Mouse (Mus musculus) CH12.LX (cell line): Measurements from ENCODE around the gene Txnip. TPM values are rescaled to one million over a fixed set of nuclear protein-coding genes. Genes with fewer than 3 reads are reported as not detected.

Source experiments
- DNase-seq: peaks from one replicate; pipeline ENCODE4 v3.0.0-alpha.2; 2013; ENCODE audit errors: extremely low read depth
- H3K27ac ChIP-seq: 2 replicates; pipeline ENCODE4 v1.5.1; 2012; ENCODE audit warnings: low read depth, mild to moderate bottlenecking, control low read depth, moderate library complexity; ENCODE audit not compliant: insufficient read depth
- H3K27me3 ChIP-seq: replicated peaks from 2 replicates; pipeline ENCODE3; 2012; ENCODE audit warnings: inconsistent platforms
- H3K36me3 ChIP-seq, 2 experiments: replicated peaks in 1 of 2; 2 replicates each; pipeline versions ENCODE3 to v1.6.1; 2012; ENCODE audit warnings: inconsistent platforms in 1 of 2, low read length in 1 of 2, mild to moderate bottlenecking in 1 of 2, mixed read lengths in 1 of 2, moderate library complexity in 1 of 2; ENCODE audit not compliant: control insufficient read depth in 1 of 2, insufficient read depth in 1 of 2
- H3K4me1 ChIP-seq, 2 experiments: 2 replicates each; pipeline ENCODE4 v1.6.1; 2012; ENCODE audit warnings: inconsistent platforms in 1 of 2, moderate library complexity in 1 of 2; ENCODE audit not compliant: insufficient read depth in 2 of 2, control insufficient read depth in 1 of 2
- H3K4me2 ChIP-seq: 2 replicates; pipeline ENCODE4 v1.6.1; 2012; ENCODE audit warnings: low read depth, mild to moderate bottlenecking, control low read depth; ENCODE audit not compliant: poor library complexity, insufficient read depth, severe bottlenecking
- H3K4me3 ChIP-seq, 3 experiments: fragments of 150-350 bp in 1 of 3; sonication (generic) in 1 of 3; replicated peaks in 1 of 3; 2 replicates each; pipeline versions ENCODE3 to v1.5.1; 2011 to 2012; ENCODE audit warnings: low read depth in 2 of 3, low read length in 2 of 3, mild to moderate bottlenecking in 2 of 3, moderate library complexity in 2 of 3, control low read depth in 1 of 3, improper control_type of control experiment in 1 of 3, inconsistent platforms in 1 of 3, mixed read lengths in 1 of 3; ENCODE audit not compliant: poor library complexity in 1 of 3
- H3K79me2 ChIP-seq: replicated peaks from 2 replicates; pipeline ENCODE4 v1.6.1; 2012; ENCODE audit warnings: mild to moderate bottlenecking, moderate library complexity; ENCODE audit not compliant: control insufficient read depth, poor library complexity, insufficient read depth, severe bottlenecking; ENCODE audit errors: extremely low read depth
- H3K9ac ChIP-seq: 2 replicates; pipeline ENCODE4 v1.6.1; 2012; ENCODE audit warnings: low read depth, mild to moderate bottlenecking, control low read depth, moderate library complexity; ENCODE audit not compliant: insufficient read depth
- H3K9me3 ChIP-seq: replicated peaks from 2 replicates; pipeline ENCODE3; 2012; ENCODE audit warnings: low read length, inconsistent platforms, mixed read lengths
- BHLHE40 ChIP-seq: IDR thresholded peaks from 2 replicates; pipeline ENCODE4 v1.6.1; 2011; ENCODE audit warnings: mild to moderate bottlenecking, low read depth, low read length, improper control_type of control experiment
- CHD1 ChIP-seq: IDR thresholded peaks from 2 replicates; pipeline ENCODE4 v1.6.1; 2012; ENCODE audit warnings: low read depth, low read length, improper control_type of control experiment, inconsistent platforms
- CHD2 ChIP-seq: IDR thresholded peaks from 2 replicates; pipeline ENCODE4 v1.6.1; 2011; ENCODE audit warnings: low read length, improper control_type of control experiment
- CTCF ChIP-seq, 2 experiments: IDR thresholded peaks in 1 of 2; conservative IDR thresholded peaks in 1 of 2; 2 replicates each; pipeline ENCODE4 v1.5.1; 2011 to 2012; ENCODE audit warnings: low read depth in 2 of 2, low read length in 2 of 2, improper control_type of control experiment in 1 of 2, inconsistent platforms in 1 of 2, mild to moderate bottlenecking in 1 of 2, moderate library complexity in 1 of 2
- E2F4 ChIP-seq: IDR thresholded peaks from 2 replicates; pipeline ENCODE4 v1.6.1; 2011; ENCODE audit warnings: low read depth, low read length, improper control_type of control experiment; ENCODE audit not compliant: insufficient replicate concordance
- ELF1 ChIP-seq: IDR thresholded peaks from 2 replicates; pipeline ENCODE4 v1.6.1; 2014; ENCODE audit warnings: low read depth, mild to moderate bottlenecking, inconsistent platforms, low read length, improper control_type of control experiment
- EP300 ChIP-seq: IDR thresholded peaks from 2 replicates; pipeline ENCODE4 v1.6.1; 2011; ENCODE audit warnings: low read length, improper control_type of control experiment
- ETS1 ChIP-seq: conservative IDR thresholded peaks from 2 replicates; pipeline ENCODE4 v1.6.1; 2012; ENCODE audit warnings: low read depth, mild to moderate bottlenecking, inconsistent platforms, low read length, improper control_type of control experiment, moderate library complexity
- GABPA ChIP-seq: IDR thresholded peaks from 2 replicates; pipeline ENCODE4 v1.6.1; 2012; ENCODE audit warnings: low read depth, low read length, improper control_type of control experiment, inconsistent platforms; ENCODE audit not compliant: insufficient replicate concordance
- HCFC1 ChIP-seq: IDR thresholded peaks from 2 replicates; pipeline ENCODE4 v1.6.1; 2012; ENCODE audit warnings: low read depth, mild to moderate bottlenecking, inconsistent platforms, low read length, improper control_type of control experiment
- IRF4 ChIP-seq: IDR thresholded peaks from 2 replicates; pipeline ENCODE4 v1.6.1; 2014; ENCODE audit warnings: low read depth, mild to moderate bottlenecking, inconsistent platforms, low read length, improper control_type of control experiment
- JUN ChIP-seq: IDR thresholded peaks from 2 replicates; pipeline ENCODE4 v1.6.1; 2011; ENCODE audit warnings: low read depth, mild to moderate bottlenecking, low read length, improper control_type of control experiment, moderate library complexity; ENCODE audit not compliant: insufficient read depth
- JUND ChIP-seq: conservative IDR thresholded peaks from 2 replicates; pipeline ENCODE4 v1.6.1; 2011; ENCODE audit warnings: low read depth, low read length, improper control_type of control experiment
- KAT2A ChIP-seq: IDR thresholded peaks from 2 replicates; pipeline ENCODE4 v1.6.1; 2012; ENCODE audit warnings: low read length, improper control_type of control experiment, inconsistent platforms; ENCODE audit not compliant: insufficient replicate concordance
- MAFK ChIP-seq: IDR thresholded peaks from 2 replicates; pipeline ENCODE4 v1.6.1; 2011; ENCODE audit warnings: low read length, improper control_type of control experiment; ENCODE audit not compliant: insufficient replicate concordance
- MAX ChIP-seq: IDR thresholded peaks from 2 replicates; pipeline ENCODE4 v1.6.1; 2011; ENCODE audit warnings: low read length, improper control_type of control experiment
- MAZ ChIP-seq: IDR thresholded peaks from 2 replicates; pipeline ENCODE4 v1.6.1; 2012; ENCODE audit warnings: low read depth, mild to moderate bottlenecking, inconsistent platforms, low read length, improper control_type of control experiment, moderate library complexity
- MEF2A ChIP-seq: IDR thresholded peaks from 2 replicates; pipeline ENCODE4 v1.6.1; 2014; ENCODE audit warnings: low read depth, mild to moderate bottlenecking, inconsistent platforms, low read length, improper control_type of control experiment, borderline replicate concordance
- MXI1 ChIP-seq: IDR thresholded peaks from 2 replicates; pipeline ENCODE4 v1.6.1; 2011; ENCODE audit warnings: mild to moderate bottlenecking, low read depth, low read length, improper control_type of control experiment
- MYC ChIP-seq: IDR thresholded peaks from 2 replicates; pipeline ENCODE4 v1.6.1; 2011; ENCODE audit warnings: low read depth, mild to moderate bottlenecking, improper control_type of control experiment, low read length
- NELFE ChIP-seq: IDR thresholded peaks from 2 replicates; pipeline ENCODE4 v1.6.1; 2011; ENCODE audit warnings: low read depth, low read length, improper control_type of control experiment
- NRF1 ChIP-seq: IDR thresholded peaks from 2 replicates; pipeline ENCODE4 v1.6.1; 2014; ENCODE audit warnings: low read depth, mild to moderate bottlenecking, inconsistent platforms, low read length, improper control_type of control experiment, moderate library complexity
- PAX5 ChIP-seq: IDR thresholded peaks from 2 replicates; pipeline ENCODE4 v1.6.1; 2012; ENCODE audit warnings: low read length, inconsistent platforms, mixed read lengths
- POLR2A ChIP-seq: IDR thresholded peaks from 2 replicates; pipeline ENCODE4 v1.6.1; 2011; ENCODE audit warnings: low read depth, mild to moderate bottlenecking, improper control_type of control experiment, low read length
- POLR2AphosphoS2 ChIP-seq: IDR thresholded peaks from 2 replicates; pipeline ENCODE4 v1.6.1; 2011; ENCODE audit warnings: low read depth, low read length, improper control_type of control experiment
- RAD21 ChIP-seq: IDR thresholded peaks from 2 replicates; pipeline ENCODE4 v1.6.1; 2011; ENCODE audit warnings: low read depth, mild to moderate bottlenecking, low read length, improper control_type of control experiment, moderate library complexity
- RCOR1 ChIP-seq: conservative IDR thresholded peaks from 2 replicates; pipeline ENCODE4 v1.6.1; 2012; ENCODE audit warnings: low read depth, mild to moderate bottlenecking, inconsistent platforms, low read length, improper control_type of control experiment
- SIN3A ChIP-seq: IDR thresholded peaks from 2 replicates; pipeline ENCODE4 v1.6.1; 2012; ENCODE audit warnings: low read length, improper control_type of control experiment, inconsistent platforms
- SMC3 ChIP-seq: IDR thresholded peaks from 2 replicates; pipeline ENCODE4 v1.6.1; 2011; ENCODE audit warnings: low read depth, low read length, improper control_type of control experiment
- TBP ChIP-seq: conservative IDR thresholded peaks from 2 replicates; pipeline ENCODE4 v1.6.1; 2011; ENCODE audit warnings: low read depth, low read length, improper control_type of control experiment
- TCF12 ChIP-seq: IDR thresholded peaks from 2 replicates; pipeline ENCODE4 v1.6.1; 2014; ENCODE audit warnings: low read depth, mild to moderate bottlenecking, inconsistent platforms, low read length, improper control_type of control experiment
- UBTF ChIP-seq: IDR thresholded peaks from 2 replicates; pipeline ENCODE4 v1.6.1; 2012; ENCODE audit warnings: low read depth, mild to moderate bottlenecking, inconsistent platforms, low read length, improper control_type of control experiment, moderate library complexity
- USF1 ChIP-seq: IDR thresholded peaks from 2 replicates; pipeline ENCODE4 v1.6.1; 2014; ENCODE audit warnings: low read depth, mild to moderate bottlenecking, inconsistent platforms, low read length, improper control_type of control experiment
- USF2 ChIP-seq: conservative IDR thresholded peaks from 2 replicates; pipeline ENCODE4 v1.6.1; 2011; ENCODE audit warnings: low read depth, low read length, improper control_type of control experiment
- ZC3H11A ChIP-seq: IDR thresholded peaks from 2 replicates; pipeline ENCODE4 v1.6.1; 2012; ENCODE audit warnings: low read depth, mild to moderate bottlenecking, inconsistent platforms, low read length, improper control_type of control experiment
- ZKSCAN1 ChIP-seq: IDR thresholded peaks from 2 replicates; pipeline ENCODE4 v1.6.1; 2012; ENCODE audit warnings: low read depth, inconsistent platforms, low read length, improper control_type of control experiment, borderline replicate concordance
- ZMIZ1 ChIP-seq: IDR thresholded peaks from 2 replicates; pipeline ENCODE4 v1.6.1; 2012; ENCODE audit warnings: low read depth, mild to moderate bottlenecking, inconsistent platforms, low read length, improper control_type of control experiment
- ZNF384 ChIP-seq: IDR thresholded peaks from 2 replicates; pipeline ENCODE4 v1.6.1; 2012; ENCODE audit warnings: low read depth, low read length, improper control_type of control experiment, inconsistent platforms
- dilution Hi-C: fragments of 300-500 bp; cut with MboI; formaldehyde crosslinking; loops from 2 replicates; pipeline ENCODE4 v1.14.3; 2020; ENCODE audit warnings: low sequenced_read_pairs; ENCODE audit not compliant: extremely low pct_unique_long_range_greater_than_20kb, extremely low pct_ligation_motif_present
- in situ Hi-C: fragments of 300-500 bp; cut with MboI; formaldehyde crosslinking; loops from 3 replicates; pipeline ENCODE4 v1.14.3; 2019; ENCODE audit warnings: low sequenced_read_pairs, low pct_ligation_motif_present, low pct_unique_long_range_greater_than_20kb, mixed read lengths
- polyA plus RNA-seq: library from polyadenylated mRNA; unstranded; fragments of >175 nt; gene quantifications from 2 replicates; pipeline ENCODE4 v1.2.1, GENCODE M21; 2012; ENCODE audit warnings: low read depth; ENCODE audit not compliant: insufficient read length
- total RNA-seq, 2 experiments: library from RNA; depleted of rRNA; stranded (reverse); fragments of 300-350 nt in 1 of 2; fragments of >200 nt in 1 of 2; gene quantifications; 2 replicates each; pipeline ENCODE4 v1.2.3; 2012 to 2014

Txnip gene
- total and polyA plus RNA-seq, 3 experiments: 41.8 to 220 (median 76.7) TPM

GRCm38 (mm10) chr3:96551203-96551602 is 6.6 kb upstream of the Txnip start:
- Histone ChIP-seq H3K9me3 (no peaks in the 10 kb centered on the region), H3K27me3 (no peaks in the 10 kb centered on the region), H3K4me2 (peak overlapping the region; percentile 59), H3K4me3 (no peak overlapping the region), H3K36me3 (no peaks in the 10 kb centered on the region), H3K79me2 (no peaks in the 10 kb centered on the region), H3K27ac (no peak overlapping the region), H3K4me1 (peaks cover 15 to 51% of the 10 kb centered on the region in 2 experiments), H3K9ac (peak overlapping the region; percentile 34; the same call in 1 of the 2 replicates)
- dilution Hi-C loops: no loop called here
- DNase-seq: peak; percentile 75
- in situ Hi-C loops: no loop called here
- TF ChIP-seq ZMIZ1 (no peak), MAX (peak; percentile 52; the same call in 1 of the 2 replicates), MAZ (0 out of 2 replicates have a peak, but pooled peaks have one; percentile 53), TCF12 (no peak), KAT2A (no peak), CHD2 (0 out of 2 replicates have a peak, but pooled peaks have one; percentile 33), CTCF (conservative IDR thresholded peaks at IDR 0.05 in 1 of 2, IDR thresholded peaks at IDR 0.05 in 1 of 2; ENCODE audit: low read depth in 2 of 2, low read length in 2 of 2) (peak in 1 of 2 experiments; percentile 87; a peak in 2 of 4 replicates), NELFE (0 out of 2 replicates have a peak, but pooled peaks have one; percentile 20), HCFC1 (no peak), ELF1 (0 out of 2 replicates have a peak, but pooled peaks have one; percentile 14), UBTF (0 out of 2 replicates have a peak, but pooled peaks have one; percentile 41), EP300 (0 out of 2 replicates have a peak, but pooled peaks have one; percentile 30), BHLHE40 (0 out of 2 replicates have a peak, but pooled peaks have one; percentile 24), POLR2AphosphoS2 (no peak), POLR2A (no peak), RAD21 (peak; percentile 75), ZKSCAN1 (no peak), SIN3A (peak; percentile 72), MEF2A (peak; percentile 49; the same call in 1 of the 2 replicates), E2F4 (no peak), JUN (no peak), RCOR1 (no peak), MAFK (peak; percentile 35; the same call in 1 of the 2 replicates), IRF4 (0 out of 2 replicates have a peak, but pooled peaks have one; percentile 37), ZC3H11A (peak; percentile 23; the same call in 1 of the 2 replicates), MYC (peak; percentile 51; the same call in 1 of the 2 replicates), NRF1 (no peak), GABPA (no peak), ETS1 (peak; percentile 27; the same call in 1 of the 2 replicates), USF2 (no peak), PAX5 (no peak), MXI1 (0 out of 2 replicates have a peak, but pooled peaks have one; percentile 57), ZNF384 (peak; percentile 22; the same call in 1 of the 2 replicates), SMC3 (peak; percentile 94), TBP (0 out of 2 replicates have a peak, but pooled peaks have one; percentile 40), CHD1 (peak; percentile 53; the same call in 1 of the 2 replicates), JUND (no peak; the same call in 1 of the 2 replicates), USF1 (no peak)
